Mouse (Mus musculus): ENCODE measurements around the gene Slc25a30.
"Not testable (repeated sequence)": the region's sequence is repeated elsewhere in the genome, so short reads cannot be mapped to it uniquely, and the experiment has no call there.

The Slc25a30 gene

DNA sequence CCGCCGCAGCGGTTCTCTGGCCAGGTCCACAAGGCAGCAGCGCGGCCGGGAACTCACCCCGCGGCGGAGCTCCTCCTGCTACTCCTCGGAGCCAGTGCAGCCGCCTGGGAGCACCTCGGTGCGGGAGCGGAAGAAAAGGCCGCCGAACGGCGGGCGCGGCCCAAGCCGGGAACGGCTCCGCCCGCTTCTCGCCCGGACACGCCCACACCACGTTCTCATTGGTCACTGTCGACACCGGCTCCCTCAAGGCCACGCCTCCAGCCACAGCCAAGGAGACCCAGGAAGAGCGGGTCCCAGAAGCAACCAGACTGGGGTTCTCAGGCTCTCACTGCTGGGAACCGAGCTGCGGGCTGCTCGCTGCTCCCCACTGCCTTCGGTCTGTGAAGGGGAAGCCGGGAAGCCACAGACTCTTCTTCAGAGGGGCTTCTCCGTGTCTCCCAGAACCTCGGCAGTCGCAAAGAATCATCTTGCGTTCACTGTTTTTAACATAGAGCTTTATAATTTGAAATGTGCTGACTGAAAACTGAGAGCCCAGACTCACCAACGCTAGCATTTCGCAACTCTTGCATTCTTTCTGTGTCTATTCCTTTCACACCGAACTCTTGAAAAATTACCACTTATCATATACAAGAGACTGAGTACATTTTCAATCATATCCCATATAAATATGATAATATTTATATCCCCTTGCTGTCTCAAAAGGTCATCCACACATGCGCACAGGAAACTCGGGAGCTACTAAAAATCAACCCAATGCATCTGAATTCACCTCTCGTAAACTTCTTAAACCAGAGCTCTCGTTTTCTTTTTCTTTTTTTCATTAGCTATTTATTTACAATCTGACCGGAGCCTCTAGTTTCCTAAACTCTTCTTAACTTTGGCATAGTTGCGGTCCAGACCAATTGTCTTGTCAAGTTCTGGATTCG, at the start of gene Slc25a30:
Slc25a30 (minus strand) TSS at position 170 of the 926 bp plus-strand sequence.
- DNase-seq (ENCODE audit: low spot score in 2 of 2), result peak; percentile 95

- DNase-seq (ENCODE audit: low spot score in 2 of 2), result no peak
These were observed 49.7 kb upstream of the Slc25a30 start for GRCm38 (mm10) chr14:75836579-75836978.

GRCm38 (mm10) chr14:75834739-75835381, 48.0 kb upstream of the Slc25a30 start:
- DNase-seq (ENCODE audit: low spot score in 2 of 2), result no peak

- DNase-seq (ENCODE audit: low spot score in 2 of 2), result peak in 1 of 2 experiments; percentile 60
These were observed 47.5 kb upstream of the Slc25a30 start for GRCm38 (mm10) chr14:75834251-75834738.

GRCm38 (mm10) chr14:75833546-75834250, 46.9 kb upstream of the Slc25a30 start:
- no peak for DNase-seq (ENCODE audit: low spot score in 2 of 2)

DNA sequence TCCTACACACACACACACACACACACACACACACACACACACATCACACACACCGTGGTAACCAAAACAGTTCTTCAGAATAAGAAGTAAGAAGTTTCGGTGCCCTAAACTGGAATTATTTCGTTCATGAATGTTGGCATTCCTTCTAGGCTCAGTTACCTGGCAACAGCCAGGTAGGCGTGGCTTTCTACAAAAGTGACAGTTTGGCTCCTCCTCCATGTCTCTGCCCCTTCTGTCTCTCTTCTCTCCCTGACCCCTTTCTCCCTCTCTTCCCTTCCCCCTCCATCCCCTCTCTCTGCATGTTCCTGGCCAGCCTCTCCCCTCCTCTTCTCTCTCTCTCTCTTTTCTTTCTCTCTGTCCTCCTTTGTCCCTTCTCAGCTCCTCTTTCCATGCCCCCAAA, 46.1 kb upstream of the Slc25a30 start:
- no peak for DNase-seq (ENCODE audit: low spot score in 2 of 2)

- no peak for DNase-seq (ENCODE audit: low spot score in 2 of 2)
These were observed 45.2 kb upstream of the Slc25a30 start for GRCm38 (mm10) chr14:75832031-75832430.

- DNase-seq (ENCODE audit: low spot score in 2 of 2), result not testable (repeated sequence)
These were observed 43.0 kb upstream of the Slc25a30 start for GRCm38 (mm10) chr14:75829817-75830216.

GRCm38 (mm10) chr14:75828866-75829806, 42.3 kb upstream of the Slc25a30 start:
- DNase-seq (ENCODE audit: low spot score in 2 of 2), result peak; percentile 88 to 96

DNA sequence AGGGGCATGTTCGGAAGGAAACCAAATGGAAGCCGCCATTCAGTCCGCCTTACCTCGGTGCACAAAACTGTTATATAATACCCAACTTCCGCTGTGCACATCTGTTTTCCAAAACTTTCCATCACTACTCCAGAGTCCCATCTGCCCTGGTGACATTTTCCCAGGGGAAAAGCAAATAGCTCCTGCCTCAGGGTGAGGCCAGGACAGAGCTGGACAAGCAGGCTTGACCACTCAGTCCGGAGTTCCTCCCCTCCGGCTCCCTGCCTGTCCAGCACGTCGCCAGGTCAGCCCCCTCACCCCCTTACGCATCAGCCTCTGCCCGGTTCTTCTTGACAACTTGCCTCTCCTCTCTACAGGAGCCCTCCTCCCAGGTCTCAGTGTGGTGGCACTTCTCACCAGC, 41.4 kb upstream of the Slc25a30 start:
- DNase-seq (ENCODE audit: low spot score in 2 of 2), result no peak

- no peak for DNase-seq (ENCODE audit: low spot score in 2 of 2)
These were observed 40.1 kb upstream of the Slc25a30 start for GRCm38 (mm10) chr14:75826851-75827410.

DNA sequence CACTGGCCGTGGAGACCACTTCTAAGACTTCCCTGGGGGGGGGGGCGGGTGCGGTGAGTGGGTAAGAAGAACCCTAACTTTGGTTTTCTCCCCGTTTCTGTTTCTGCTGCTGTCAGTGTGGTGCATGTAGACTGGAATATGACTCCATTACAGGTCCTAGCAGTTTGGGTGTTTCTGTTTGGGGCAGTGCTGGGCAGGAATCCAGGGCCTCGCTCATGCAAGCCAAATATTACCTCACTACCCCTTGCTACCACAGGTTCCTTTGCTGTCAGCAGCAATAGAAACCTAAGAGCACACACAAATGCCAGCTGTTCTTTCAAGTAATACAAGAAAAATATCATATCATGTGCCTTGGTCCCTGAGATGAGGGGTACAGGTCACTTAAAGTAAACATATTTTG, 33.2 kb upstream of the Slc25a30 start:
- DNase-seq (ENCODE audit: low spot score in 2 of 2), result no peak

DNA sequence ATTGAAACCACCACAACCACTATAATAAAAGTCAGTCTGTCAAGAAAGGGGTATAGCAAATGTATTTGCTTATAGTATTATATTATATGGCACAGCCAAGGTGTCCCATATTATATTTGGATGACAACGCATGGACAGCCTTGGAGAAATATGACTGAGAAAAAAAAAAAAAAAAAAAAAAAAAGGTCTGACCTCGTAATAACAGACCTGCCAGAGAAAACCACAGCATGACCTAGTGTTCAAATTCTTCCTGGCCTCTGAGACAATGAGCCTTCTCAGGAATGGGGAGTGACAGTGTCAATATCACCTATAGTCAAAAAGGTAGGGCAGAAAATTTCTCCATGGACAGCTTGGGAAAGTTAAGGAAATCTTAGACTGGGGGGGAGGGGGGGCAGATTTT, 32.5 kb upstream of the Slc25a30 start:
- no peak for DNase-seq (ENCODE audit: low spot score in 2 of 2)

GRCm38 (mm10) chr14:75818528-75818927, 31.7 kb upstream of the Slc25a30 start:
- no peak for DNase-seq (ENCODE audit: low spot score in 2 of 2)

DNA sequence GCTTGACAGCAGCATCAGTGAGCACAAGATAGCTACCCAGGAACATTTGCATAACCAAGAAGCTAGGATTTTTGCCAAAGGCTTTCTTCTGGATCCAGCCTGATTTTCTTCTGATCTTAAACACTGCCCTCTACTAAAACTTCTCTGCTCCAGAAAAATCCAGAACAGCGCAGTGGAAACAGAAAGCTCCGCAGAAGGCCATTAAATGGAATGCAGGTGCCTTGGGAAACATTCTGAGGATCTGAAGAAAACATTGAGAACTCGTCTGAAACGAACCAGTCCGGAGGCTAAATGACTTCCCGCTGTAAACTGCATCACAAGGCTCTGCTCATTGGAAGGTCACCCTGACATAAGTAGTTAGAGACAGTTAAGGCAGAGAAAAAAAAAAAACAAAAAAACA, 23.1 kb upstream of the Slc25a30 start:
- DNase-seq (ENCODE audit: low spot score in 2 of 2), result no peak

GRCm38 (mm10) chr14:75807800-75808199, 21.0 kb upstream of the Slc25a30 start:
- DNase-seq (ENCODE audit: low spot score in 2 of 2), result no peak

DNA sequence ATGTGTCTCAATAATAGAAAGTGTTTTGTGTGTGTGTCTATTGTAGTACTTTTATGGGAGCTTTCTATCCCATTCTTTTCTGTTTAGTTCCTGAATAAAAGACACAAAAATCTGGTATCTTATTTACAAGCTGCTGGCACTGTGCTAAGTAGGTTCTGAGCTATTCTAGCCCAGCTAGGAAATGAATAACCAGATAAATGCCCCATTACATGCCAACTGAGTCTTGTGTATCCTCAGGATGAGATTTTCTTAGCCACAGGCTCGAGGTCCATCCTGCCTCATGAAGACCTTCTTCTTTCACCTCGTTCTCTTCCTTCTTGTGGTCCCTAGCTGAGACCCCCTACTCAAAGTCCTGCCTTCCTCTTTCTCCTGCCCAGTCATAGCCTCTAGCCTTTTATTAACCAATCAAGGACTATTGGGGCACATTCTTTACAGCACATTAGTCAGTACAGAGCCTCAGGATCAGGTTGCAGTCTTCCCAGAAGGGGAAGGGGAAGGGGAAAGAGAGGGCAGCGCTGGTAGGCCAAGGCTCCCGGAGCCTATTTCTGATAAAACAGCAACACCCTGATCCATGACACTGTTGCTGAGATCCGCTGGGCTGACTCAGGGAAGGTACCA, 11.0 kb upstream of the Slc25a30 start:
- no peak for DNase-seq (ENCODE audit: low spot score in 2 of 2)

DNA sequence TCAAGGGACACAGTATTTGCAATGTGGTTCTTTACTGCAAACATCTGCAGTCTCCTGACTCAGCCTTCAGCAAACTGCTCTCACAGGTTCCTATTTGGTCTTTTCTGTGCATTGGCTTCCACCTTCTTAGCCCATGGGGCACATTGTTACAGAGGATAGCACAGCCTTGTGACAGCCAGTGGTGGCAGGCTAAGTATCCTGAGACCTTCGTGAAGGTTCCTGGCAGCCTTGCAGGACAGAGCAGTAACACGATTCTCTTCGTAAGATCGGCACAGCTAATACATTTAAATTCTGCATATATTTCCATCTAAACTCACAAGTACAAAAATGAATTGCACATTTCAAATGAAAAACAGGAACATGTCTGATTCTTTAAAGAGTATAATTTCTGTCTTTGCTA, 9.1 kb upstream of the Slc25a30 start:
- DNase-seq (ENCODE audit: low spot score in 2 of 2), result no peak

- DNase-seq (ENCODE audit: low spot score in 2 of 2), result no peak
These were observed 7.9 kb upstream of the Slc25a30 start for GRCm38 (mm10) chr14:75794726-75795125.

GRCm38 (mm10) chr14:75794324-75794723, 7.5 kb upstream of the Slc25a30 start:
- DNase-seq (ENCODE audit: low spot score in 2 of 2), result no peak

All from frontal cortex, postnatal 36 days (tissue).